Mouse (Mus musculus): ENCODE data around the gene Mecom. TPM values are rescaled to one million over a fixed set of nuclear protein-coding genes. Genes with fewer than 3 reads are reported as not detected.

The Mecom gene
- total and polyA plus RNA-seq, 3 experiments = not detected

GRCm38 (mm10) chr3:30220701-30221412 lies 327.0 kb downstream of the Mecom start:
- Histone ChIP-seq H3K9me3 (replicated peaks; ENCODE audit: low read length) (no peaks in the 10 kb centered on the region), H3K79me2 (replicated peaks; ENCODE audit: control insufficient read depth, extremely low read depth, insufficient read depth, poor library complexity, severe bottlenecking) (no peaks in the 10 kb centered on the region), H3K27me3 (replicated peaks) (no peaks in the 10 kb centered on the region), H3K4me3 (replicated peaks in 1 of 3; ENCODE audit: low read depth in 2 of 3, low read length in 2 of 3, poor library complexity in 1 of 3) (no peak overlapping the region), H3K4me1 (ENCODE audit: control insufficient read depth in 1 of 2, insufficient read depth in 2 of 2) (no peaks in the 10 kb centered on the region), H3K4me2 (ENCODE audit: insufficient read depth, low read depth, poor library complexity, severe bottlenecking) (no peak overlapping the region), H3K27ac (ENCODE audit: insufficient read depth, low read depth) (no peak overlapping the region), H3K9ac (ENCODE audit: insufficient read depth, low read depth) (no peak overlapping the region), H3K36me3 (replicated peaks in 1 of 2; ENCODE audit: control insufficient read depth in 1 of 2, insufficient read depth in 1 of 2, low read length in 1 of 2) (no peaks in the 10 kb centered on the region)
- dilution Hi-C loops (cut with MboI; ENCODE audit: extremely low pct_ligation_motif_present, extremely low pct_unique_long_range_greater_than_20kb, low sequenced_read_pairs) (no loop called here), in situ Hi-C loops (cut with MboI; ENCODE audit: low pct_ligation_motif_present, low pct_unique_long_range_greater_than_20kb, low sequenced_read_pairs) (no loop called here)
- DNase-seq (ENCODE audit: extremely low read depth) = no peak
- no peak for TF ChIP-seq HCFC1 (IDR thresholded peaks at IDR 0.05; ENCODE audit: low read depth, low read length)
- TF ChIP-seq ZNF384 (IDR thresholded peaks at IDR 0.05; ENCODE audit: low read depth, low read length) = no peak
- TF ChIP-seq MXI1 (IDR thresholded peaks at IDR 0.05; ENCODE audit: low read depth, low read length) = no peak
- TF ChIP-seq POLR2A (IDR thresholded peaks at IDR 0.05; ENCODE audit: low read depth, low read length) = no peak
- no peak for TF ChIP-seq POLR2AphosphoS2 (IDR thresholded peaks at IDR 0.05; ENCODE audit: low read depth, low read length)
- no peak for TF ChIP-seq NRF1 (IDR thresholded peaks at IDR 0.05; ENCODE audit: low read depth, low read length)
- no peak for TF ChIP-seq MAX (IDR thresholded peaks at IDR 0.05; ENCODE audit: low read length)
- TF ChIP-seq IRF4 (IDR thresholded peaks at IDR 0.05; ENCODE audit: low read depth, low read length) = no peak
- TF ChIP-seq UBTF (IDR thresholded peaks at IDR 0.05; ENCODE audit: low read depth, low read length) = no peak
- no peak for TF ChIP-seq TCF12 (IDR thresholded peaks at IDR 0.05; ENCODE audit: low read depth, low read length)
- no peak for TF ChIP-seq ETS1 (conservative IDR thresholded peaks at IDR 0.05; ENCODE audit: low read depth, low read length)
- TF ChIP-seq TBP (conservative IDR thresholded peaks at IDR 0.05; ENCODE audit: low read depth, low read length) = no peak
- TF ChIP-seq ZKSCAN1 (IDR thresholded peaks at IDR 0.05; ENCODE audit: borderline replicate concordance, low read depth, low read length) = no peak
- no peak for TF ChIP-seq E2F4 (IDR thresholded peaks at IDR 0.05; ENCODE audit: insufficient replicate concordance, low read depth, low read length)
- TF ChIP-seq RAD21 (IDR thresholded peaks at IDR 0.05; ENCODE audit: low read depth, low read length) = no peak
- TF ChIP-seq MYC (IDR thresholded peaks at IDR 0.05; ENCODE audit: low read depth, low read length) = no peak

- no peak for DNase-seq (ENCODE audit: extremely low read depth)
- TF ChIP-seq NRF1 (IDR thresholded peaks at IDR 0.05; ENCODE audit: low read depth, low read length) (no peak), ETS1 (conservative IDR thresholded peaks at IDR 0.05; ENCODE audit: low read depth, low read length) (no peak), TBP (conservative IDR thresholded peaks at IDR 0.05; ENCODE audit: low read depth, low read length) (no peak), MAFK (IDR thresholded peaks at IDR 0.05; ENCODE audit: insufficient replicate concordance, low read length) (no peak), HCFC1 (IDR thresholded peaks at IDR 0.05; ENCODE audit: low read depth, low read length) (no peak), BHLHE40 (IDR thresholded peaks at IDR 0.05; ENCODE audit: low read depth, low read length) (no peak), IRF4 (IDR thresholded peaks at IDR 0.05; ENCODE audit: low read depth, low read length) (no peak), CTCF (conservative IDR thresholded peaks at IDR 0.05 in 1 of 2, IDR thresholded peaks at IDR 0.05 in 1 of 2; ENCODE audit: low read depth in 2 of 2, low read length in 2 of 2) (no peak), MEF2A (IDR thresholded peaks at IDR 0.05; ENCODE audit: borderline replicate concordance, low read depth, low read length) (no peak), SIN3A (IDR thresholded peaks at IDR 0.05; ENCODE audit: low read length) (no peak), POLR2AphosphoS2 (IDR thresholded peaks at IDR 0.05; ENCODE audit: low read depth, low read length) (no peak), UBTF (IDR thresholded peaks at IDR 0.05; ENCODE audit: low read depth, low read length) (no peak), NELFE (IDR thresholded peaks at IDR 0.05; ENCODE audit: low read depth, low read length) (no peak), USF1 (IDR thresholded peaks at IDR 0.05; ENCODE audit: low read depth, low read length) (no peak), CHD1 (IDR thresholded peaks at IDR 0.05; ENCODE audit: low read depth, low read length) (no peak), RCOR1 (conservative IDR thresholded peaks at IDR 0.05; ENCODE audit: low read depth, low read length) (no peak)
- Histone ChIP-seq H3K9me3 (replicated peaks; ENCODE audit: low read length) (no peaks in the 10 kb centered on the region), H3K4me2 (ENCODE audit: insufficient read depth, low read depth, poor library complexity, severe bottlenecking) (no peak overlapping the region), H3K4me1 (ENCODE audit: control insufficient read depth in 1 of 2, insufficient read depth in 2 of 2) (no peaks in the 10 kb centered on the region), H3K79me2 (replicated peaks; ENCODE audit: control insufficient read depth, extremely low read depth, insufficient read depth, poor library complexity, severe bottlenecking) (no peaks in the 10 kb centered on the region), H3K27me3 (replicated peaks) (no peaks in the 10 kb centered on the region), H3K36me3 (replicated peaks in 1 of 2; ENCODE audit: control insufficient read depth in 1 of 2, insufficient read depth in 1 of 2, low read length in 1 of 2) (no peaks in the 10 kb centered on the region), H3K4me3 (replicated peaks in 1 of 3; ENCODE audit: low read depth in 2 of 3, low read length in 2 of 3, poor library complexity in 1 of 3) (no peak overlapping the region), H3K9ac (ENCODE audit: insufficient read depth, low read depth) (no peak overlapping the region), H3K27ac (ENCODE audit: insufficient read depth, low read depth) (no peak overlapping the region)
- in situ Hi-C loops (cut with MboI; ENCODE audit: low pct_ligation_motif_present, low pct_unique_long_range_greater_than_20kb, low sequenced_read_pairs) (no loop called here), dilution Hi-C loops (cut with MboI; ENCODE audit: extremely low pct_ligation_motif_present, extremely low pct_unique_long_range_greater_than_20kb, low sequenced_read_pairs) (no loop called here)
Measured at GRCm38 (mm10) chr3:30219891-30220290, 327.9 kb downstream of the Mecom start.

Measured in CH12.LX (cell line).